Mouse (Mus musculus): ENCODE data around the gene Sapcd2. TPM values are rescaled to one million over a fixed set of nuclear protein-coding genes. Genes with fewer than 3 reads are reported as not detected.
A peak's percentile ranks its signal among the peaks of the same experiment; 100 is the strongest.

Sapcd2 gene
- total and polyA plus RNA-seq, 2 experiments from 2014 or later: 20.2 to 38.1 TPM

DNA sequence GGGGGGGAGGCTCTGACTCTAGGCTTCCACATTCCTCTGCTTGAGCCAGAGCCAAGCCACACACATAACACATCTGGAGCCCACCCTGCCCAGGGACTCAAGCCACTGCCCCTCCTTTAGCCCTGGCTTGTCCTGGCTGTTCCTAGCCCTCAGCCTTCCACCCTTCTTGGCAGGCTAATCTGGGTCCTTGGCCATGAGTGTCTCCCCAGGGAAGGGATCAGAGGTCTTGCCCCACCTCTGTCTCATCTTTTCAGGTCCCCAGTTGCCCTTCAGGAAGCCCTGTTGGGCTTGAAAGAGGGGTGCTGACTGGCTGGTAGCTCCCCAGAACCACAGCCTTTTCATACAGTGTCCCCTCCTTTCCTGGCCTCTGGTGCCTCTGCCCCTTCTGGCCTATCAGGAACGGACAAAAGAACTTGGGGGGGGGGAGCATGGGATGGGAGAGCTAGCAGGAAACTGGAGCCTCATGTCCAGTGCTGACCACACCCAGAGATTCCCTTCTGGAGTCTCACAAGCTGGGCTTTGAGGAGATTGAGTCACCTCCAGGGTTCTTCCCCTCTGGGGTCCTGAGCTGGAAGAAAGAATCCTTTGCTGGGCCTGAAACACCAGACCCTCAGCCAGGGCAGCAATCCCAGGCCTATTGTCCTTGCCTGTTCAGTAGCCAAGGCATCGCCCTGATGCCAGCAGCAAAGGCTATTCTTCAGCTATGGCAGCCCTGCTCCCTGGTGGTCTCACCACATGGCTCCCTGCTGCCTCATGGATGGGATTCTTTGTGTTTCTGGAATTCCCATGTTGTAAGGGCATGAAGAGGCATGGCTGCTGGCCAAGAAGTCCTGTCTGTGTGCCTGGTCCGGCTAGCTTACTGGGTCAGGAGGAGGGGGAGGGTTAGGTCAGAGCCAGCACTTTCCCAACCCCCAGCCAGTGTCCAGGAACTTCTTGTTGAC is 22.4 kb downstream of the Sapcd2 start:
- H3K9me3 ChIP-seq (ENCODE audit: low read length): no peaks in the 10 kb centered on the region
- TF ChIP-seq CTCF (IDR thresholded peaks at IDR 0.05; ENCODE audit: low read depth): no peak; the same call in 1 of the 2 replicates
- ATAC-seq (peak; percentile 90), DNase-seq (ENCODE audit: low spot score) (peak; percentile 81)
- H3K27me3 ChIP-seq (ENCODE audit: insufficient read depth, low read length): peaks cover 18% of the 10 kb centered on the region
- H3K27ac ChIP-seq: peak overlapping the region; percentile 58
- WGBS: 21% methylated on average over 3 of the region's 3 CpGs
- peaks cover 13% of the 10 kb centered on the region; the same call in 1 of the 2 replicates for H3K4me1 ChIP-seq (ENCODE audit: insufficient read depth, low read length)
- H3K4me3 ChIP-seq (ENCODE audit: low read length): no peak overlapping the region
- no peak overlapping the region for H3K9ac ChIP-seq (replicated peaks; ENCODE audit: low read length)
- H3K4me2 ChIP-seq (ENCODE audit: low read depth, low read length): no peak overlapping the region
- no peaks in the 10 kb centered on the region for H3K36me3 ChIP-seq (ENCODE audit: insufficient read depth, low read length)

GRCm38 (mm10) chr2:25395721-25396596 is 23.8 kb downstream of the Sapcd2 start, which contains the start of gene Entpd2:
Gene Entpd2 (plus strand): TSS chr2:25395874.
- ATAC-seq (peak; percentile 52; the same call in 1 of the 2 replicates), DNase-seq (ENCODE audit: low spot score) (peak; percentile 71)
- peak within 1 kb of the TSS; percentile 58 for H3K27ac ChIP-seq
- peaks cover 21% of the 10 kb centered on the region; the same call in 1 of the 2 replicates for H3K4me1 ChIP-seq (ENCODE audit: insufficient read depth, low read length)
- H3K27me3 ChIP-seq (ENCODE audit: insufficient read depth, low read length): peaks cover 23% of the 10 kb centered on the region
- H3K4me3 ChIP-seq (ENCODE audit: low read length): peak within 1 kb of the TSS; percentile 36
- 2% methylated on average over 57 of the region's 57 CpGs for WGBS
- H3K36me3 ChIP-seq (ENCODE audit: insufficient read depth, low read length): no peaks in the 10 kb centered on the region
- peak within 1 kb of the TSS; percentile 68 for H3K4me2 ChIP-seq (ENCODE audit: low read depth, low read length)
- H3K9me3 ChIP-seq (ENCODE audit: low read length): no peaks in the 10 kb centered on the region
- H3K9ac ChIP-seq (replicated peaks; ENCODE audit: low read length): peak within 1 kb of the TSS; percentile 37; the same call in 1 of the 2 replicates
- TF ChIP-seq CTCF (IDR thresholded peaks at IDR 0.05; ENCODE audit: low read depth): peak; percentile 57

GRCm38 (mm10) chr2:25396597-25396983 is 24.5 kb downstream of the Sapcd2 start:
- H3K27ac ChIP-seq: peak overlapping the region; percentile 58; the same call in 1 of the 2 replicates
- no peaks in the 10 kb centered on the region for H3K9me3 ChIP-seq (ENCODE audit: low read length)
- peak overlapping the region; percentile 68 for H3K4me2 ChIP-seq (ENCODE audit: low read depth, low read length)
- H3K27me3 ChIP-seq (ENCODE audit: insufficient read depth, low read length): peaks cover 23% of the 10 kb centered on the region
- 37% methylated on average over 3 of the region's 3 CpGs for WGBS
- H3K36me3 ChIP-seq (ENCODE audit: insufficient read depth, low read length): no peaks in the 10 kb centered on the region
- no peak overlapping the region for H3K9ac ChIP-seq (replicated peaks; ENCODE audit: low read length)
- no peak for ATAC-seq
- no peak overlapping the region for H3K4me3 ChIP-seq (ENCODE audit: low read length)
- H3K4me1 ChIP-seq (ENCODE audit: insufficient read depth, low read length): peaks cover 21% of the 10 kb centered on the region; the same call in 1 of the 2 replicates
- TF ChIP-seq CTCF (IDR thresholded peaks at IDR 0.05; ENCODE audit: low read depth): no peak
- DNase-seq (ENCODE audit: low spot score): peak; percentile 43

DNA sequence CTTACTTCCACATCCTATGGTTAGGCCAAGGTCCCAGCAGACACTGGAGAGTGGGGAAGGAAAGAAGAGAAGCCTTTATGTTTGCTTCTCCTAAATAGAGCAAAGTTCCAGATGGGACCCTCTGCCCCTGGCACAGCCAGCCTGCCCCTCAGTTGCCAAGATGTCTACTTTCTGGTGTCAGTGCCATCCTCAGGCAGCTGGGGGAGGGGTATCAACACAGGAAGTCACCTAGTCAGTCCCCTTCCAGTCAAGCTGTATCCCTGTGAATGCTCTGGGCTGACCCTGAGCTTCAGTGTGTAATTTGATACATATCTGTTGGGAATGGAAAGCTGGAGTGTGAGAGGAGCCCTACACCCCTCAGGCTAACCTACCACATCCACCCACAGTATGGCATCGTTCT is 24.9 kb downstream of the Sapcd2 start:
- no peak overlapping the region for H3K4me2 ChIP-seq (ENCODE audit: low read depth, low read length)
- H3K27me3 ChIP-seq (ENCODE audit: insufficient read depth, low read length): peaks cover 23% of the 10 kb centered on the region
- WGBS: 60% methylated on average over 1 of the region's 1 CpGs

DNA sequence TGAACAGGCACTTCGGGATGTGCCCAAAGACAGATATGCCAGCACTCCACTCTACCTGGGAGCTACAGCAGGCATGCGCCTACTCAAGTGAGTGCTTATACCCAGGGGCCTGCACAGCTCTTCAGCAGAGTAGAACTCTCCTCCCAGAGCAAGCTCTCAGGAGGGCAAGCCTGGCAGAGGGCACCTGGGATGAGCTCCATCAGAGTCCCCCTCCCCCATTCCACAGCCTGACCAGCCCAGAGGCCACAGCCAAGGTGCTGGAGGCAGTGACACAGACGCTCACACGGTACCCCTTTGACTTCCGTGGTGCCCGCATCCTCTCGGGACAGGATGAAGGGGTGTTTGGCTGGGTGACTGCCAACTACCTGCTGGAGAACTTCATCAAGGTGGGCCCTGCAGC is 25.9 kb downstream of the Sapcd2 start:
- H3K27me3 ChIP-seq (ENCODE audit: insufficient read depth, low read length): peaks cover 23% of the 10 kb centered on the region
- no peak for DNase-seq (ENCODE audit: low spot score)
- H3K4me3 ChIP-seq (ENCODE audit: low read length): no peak overlapping the region
- no peak overlapping the region for H3K4me2 ChIP-seq (ENCODE audit: low read depth, low read length)
- TF ChIP-seq CTCF (IDR thresholded peaks at IDR 0.05; ENCODE audit: low read depth): no peak
- WGBS: 97% methylated on average over 7 of the region's 7 CpGs
- peaks cover 25% of the 10 kb centered on the region; the same call in 1 of the 2 replicates for H3K4me1 ChIP-seq (ENCODE audit: insufficient read depth, low read length)
- H3K9ac ChIP-seq (replicated peaks; ENCODE audit: low read length): no peak overlapping the region
- H3K36me3 ChIP-seq (ENCODE audit: insufficient read depth, low read length): no peaks in the 10 kb centered on the region
- H3K9me3 ChIP-seq (ENCODE audit: low read length): no peaks in the 10 kb centered on the region
- no peak overlapping the region for H3K27ac ChIP-seq
- ATAC-seq: no peak

More for the DNA sequence above, 24.9 kb downstream of the Sapcd2 start:
- Histone ChIP-seq H3K9me3 (ENCODE audit: low read length) (no peaks in the 10 kb centered on the region), H3K4me3 (ENCODE audit: low read length) (no peak overlapping the region), H3K27ac (peak overlapping the region; percentile 58; the same call in 1 of the 2 replicates), H3K36me3 (ENCODE audit: insufficient read depth, low read length) (no peaks in the 10 kb centered on the region), H3K4me1 (ENCODE audit: insufficient read depth, low read length) (peaks cover 21% of the 10 kb centered on the region; the same call in 1 of the 2 replicates), H3K9ac (replicated peaks; ENCODE audit: low read length) (no peak overlapping the region)
- TF ChIP-seq CTCF (IDR thresholded peaks at IDR 0.05; ENCODE audit: low read depth): no peak
- ATAC-seq (no peak), DNase-seq (ENCODE audit: low spot score) (no peak)

DNA sequence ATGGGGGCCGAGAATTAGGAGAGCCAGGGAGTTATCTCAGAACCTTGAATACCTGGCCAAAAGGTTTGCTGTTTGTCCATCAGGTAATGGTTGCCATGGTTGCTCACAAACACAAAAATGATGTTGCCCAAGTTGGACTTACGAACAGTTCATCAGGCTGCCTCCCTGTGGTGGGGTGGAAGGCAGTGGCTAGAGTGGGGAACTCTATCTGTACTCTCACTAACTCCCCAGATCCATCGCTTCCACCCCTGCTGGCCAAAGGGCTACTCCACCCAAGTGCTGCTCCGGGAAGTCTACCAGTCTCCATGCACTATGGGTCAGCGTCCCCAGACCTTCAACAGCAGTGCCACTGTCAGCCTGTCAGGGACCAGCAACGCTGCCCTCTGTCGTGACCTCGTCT is 26.9 kb downstream of the Sapcd2 start, which contains the start of gene Npdc1:
Npdc1 (plus strand) TSS at position 301 of the 400 bp plus-strand sequence.
- H3K27me3 ChIP-seq (ENCODE audit: insufficient read depth, low read length): peaks cover 23% of the 10 kb centered on the region
- 70% methylated on average over 8 of the region's 8 CpGs for WGBS
- H3K27ac ChIP-seq: no peak within 1 kb of the TSS
- DNase-seq (ENCODE audit: low spot score) (no peak), ATAC-seq (no peak)
- no peak for TF ChIP-seq CTCF (IDR thresholded peaks at IDR 0.05; ENCODE audit: low read depth)
- H3K4me1 ChIP-seq (ENCODE audit: insufficient read depth, low read length): peaks cover 27% of the 10 kb centered on the region; the same call in 1 of the 2 replicates
- peak within 1 kb of the TSS; percentile 58 for H3K4me2 ChIP-seq (ENCODE audit: low read depth, low read length)
- no peak within 1 kb of the TSS for H3K9ac ChIP-seq (replicated peaks; ENCODE audit: low read length)
- no peaks in the 10 kb centered on the region for H3K9me3 ChIP-seq (ENCODE audit: low read length)
- no peak within 1 kb of the TSS; the same call in 1 of the 2 replicates for H3K4me3 ChIP-seq (ENCODE audit: low read length)
- H3K36me3 ChIP-seq (ENCODE audit: insufficient read depth, low read length): no peaks in the 10 kb centered on the region
